ENCODE assay signal across 10 mouse cellular contexts in the genomic region with DNA sequence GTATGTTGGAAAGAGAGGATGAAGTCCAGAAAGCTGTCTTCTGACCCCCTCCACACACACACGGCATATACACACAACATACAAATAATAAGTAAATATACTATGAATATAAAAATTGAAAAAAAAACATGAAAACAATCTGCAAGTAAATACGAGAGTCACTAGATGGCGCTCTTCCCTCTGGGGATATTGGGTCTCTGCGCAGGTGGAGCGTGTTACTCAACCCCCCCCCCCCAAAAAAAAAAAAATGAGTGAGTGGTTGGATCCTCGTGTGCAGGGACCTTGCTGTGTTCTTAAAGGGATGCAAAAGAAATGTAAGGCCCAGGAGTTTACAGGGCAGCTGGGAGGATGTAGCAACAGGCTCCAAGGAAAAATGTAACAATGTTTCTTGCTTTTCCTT. TPM values are rescaled to one million over a fixed set of nuclear protein-coding genes. Genes with fewer than 3 reads are reported as not detected.
DNase-seq lines count a peak whose midpoint lies in the region; ATAC-seq and TF ChIP-seq lines count a peak whose summit lies in the region.
"Had no signal": no experiment of that assay in that cellular context is flagged by ENCODE, and none has a peak within 500 bp of the region (broad histone marks: within the 10 kb centered on the region; RNA-seq: fewer than 3 reads in every experiment).

No protein-coding gene starts in this region.

- H3K9ac ChIP-seq in hindbrain, postnatal 0 days (replicated peaks; ENCODE audit: low read length), result no peak overlapping the region
- no peak overlapping the region for H3K9ac ChIP-seq in hindbrain, embryonic 12.5 days
- H3K9ac ChIP-seq: liver, embryonic 15.5 days had no signal

- peak; percentile 72 for TF ChIP-seq CTCF in hindbrain, postnatal 0 days (IDR thresholded peaks at IDR 0.05; ENCODE audit: low read depth)

- H3K27me3 ChIP-seq in hindbrain, postnatal 0 days (ENCODE audit: insufficient read depth, low read length), result no peaks in the 10 kb centered on the region
- peaks cover 4% of the 10 kb centered on the region; the same call in 1 of the 2 replicates for H3K27me3 ChIP-seq in hindbrain, embryonic 12.5 days

- H3K36me3 ChIP-seq in hindbrain, postnatal 0 days (ENCODE audit: insufficient read depth, low read length), result no peaks in the 10 kb centered on the region
- no peaks in the 10 kb centered on the region for H3K36me3 ChIP-seq in hindbrain, embryonic 12.5 days
- H3K36me3 ChIP-seq: liver, embryonic 15.5 days had no signal

- 0 out of 2 replicates have a peak, but pooled peaks cover 5% of the 10 kb centered on the region for H3K4me1 ChIP-seq in hindbrain, postnatal 0 days (ENCODE audit: insufficient read depth, low read length)
- peaks cover 8% of the 10 kb centered on the region for H3K4me1 ChIP-seq in hindbrain, embryonic 12.5 days

- 1% methylated on average over 6 of the region's 6 CpGs for WGBS in hindbrain, postnatal 0 days
- WGBS in hindbrain, embryonic 12.5 days, result 2% methylated on average over 6 of the region's 6 CpGs

- no peaks in the 10 kb centered on the region for H3K9me3 ChIP-seq in hindbrain, postnatal 0 days (ENCODE audit: low read length)
- H3K9me3 ChIP-seq in hindbrain, embryonic 12.5 days (replicated peaks), result no peaks in the 10 kb centered on the region
- H3K9me3 ChIP-seq: liver, embryonic 15.5 days had no signal

- ATAC-seq in hindbrain, postnatal 0 days, result no peak
- ATAC-seq in hindbrain, embryonic 12.5 days (ENCODE audit: low FRiP score), result no peak

- no peak overlapping the region for H3K27ac ChIP-seq in hindbrain, postnatal 0 days
- H3K27ac ChIP-seq in hindbrain, embryonic 12.5 days, result no peak overlapping the region
- H3K27ac ChIP-seq: liver, embryonic 15.5 days had no signal

- H3K4me3 ChIP-seq in hindbrain, postnatal 0 days (ENCODE audit: low read length), result no peak overlapping the region
- no peak overlapping the region for H3K4me3 ChIP-seq in hindbrain, embryonic 12.5 days
- H3K4me3 ChIP-seq: erythroblast, embryonic 14.5 days; liver, embryonic 15.5 days had no signal

- no peak overlapping the region for H3K4me2 ChIP-seq in hindbrain, postnatal 0 days (ENCODE audit: low read depth, low read length)
- H3K4me2 ChIP-seq in hindbrain, embryonic 12.5 days (replicated peaks), result no peak overlapping the region
- H3K4me2 ChIP-seq: liver, embryonic 15.5 days had no signal

- DNase-seq in hindbrain, postnatal 0 days (ENCODE audit: low spot score), result peak; percentile 88
- DNase-seq in thymus, postnatal 14 days, result peak; percentile 54
- DNase-seq in thymus, adult 18-20 months, result no peak
- DNase-seq in c-Kit-positive CD71-positive TER-119-positive erythroid progenitor cells, embryonic 14.5 days (ENCODE audit: low spot score), result peak; percentile 60
- DNase-seq in lung, postnatal 36 days, result peak; percentile 59
- no peak for DNase-seq in ovary, adult 18-20 months (ENCODE audit: low spot score)
- DNase-seq in gastrocnemius, adult 8-10 months (ENCODE audit: low spot score in 2 of 2), result no peak

RNA-seq across cellular contexts. Expression of a gene that starts 5.6 kb away (rescaled TPM):
- total RNA-seq in hindbrain, postnatal 0 days (2014; rRNA removed), result 20.8 and 21.2 TPM in 2 replicates
- polyA plus RNA-seq in hindbrain, postnatal 0 days (2015; fragmentation: Nextera tagmentation; extraction: Ambion mirVana), result 173 and 174 TPM in 2 replicates
- 238 and 258 TPM in 2 replicates for polyA plus RNA-seq in hindbrain, embryonic 12.5 days (2016; fragmentation: Nextera tagmentation; extraction: Ambion mirVana)
- 10 to 100 TPM; 54.8 to 68.5 (median 57.3) TPM for total RNA-seq in gastrocnemius, adult 8-10 months (2022)

RNA-seq across cellular contexts. Expression of a gene that starts 39.3 kb away (rescaled TPM):
- 0.75 and 6.9 TPM in 2 replicates for total RNA-seq in hindbrain, postnatal 0 days (2014; rRNA removed)
- polyA plus RNA-seq in hindbrain, postnatal 0 days (2015; fragmentation: Nextera tagmentation; extraction: Ambion mirVana), result 1.5 and 2.1 TPM in 2 replicates
- 2.9 and 6.1 TPM in 2 replicates for polyA plus RNA-seq in hindbrain, embryonic 12.5 days (2016; fragmentation: Nextera tagmentation; extraction: Ambion mirVana)
- 1 to 10 TPM in 3 of 4 experiments, under 1 TPM in 1; 0.85 to 2.0 (median 1.5) TPM for total RNA-seq in gastrocnemius, adult 8-10 months (2022)
- polyA plus RNA-seq: erythroblast, embryonic 14.5 days had no signal

Comparison
In these comparisons a context has a peak if more than half of its experiments do, and no peak if none do; other contexts are left out.
1. DNase-seq: peak in hindbrain, postnatal 0 days (single experiment), thymus, postnatal 14 days (single experiment), c-Kit-positive CD71-positive TER-119-positive erythroid progenitor cells, embryonic 14.5 days (single experiment) and lung, postnatal 36 days (single experiment); none in thymus, adult 18-20 months (0 of 2), ovary, adult 18-20 months (single experiment) and gastrocnemius, adult 8-10 months (0 of 2).